Mouse (Mus musculus): ENCODE results near the gene Hcst.

DNA sequence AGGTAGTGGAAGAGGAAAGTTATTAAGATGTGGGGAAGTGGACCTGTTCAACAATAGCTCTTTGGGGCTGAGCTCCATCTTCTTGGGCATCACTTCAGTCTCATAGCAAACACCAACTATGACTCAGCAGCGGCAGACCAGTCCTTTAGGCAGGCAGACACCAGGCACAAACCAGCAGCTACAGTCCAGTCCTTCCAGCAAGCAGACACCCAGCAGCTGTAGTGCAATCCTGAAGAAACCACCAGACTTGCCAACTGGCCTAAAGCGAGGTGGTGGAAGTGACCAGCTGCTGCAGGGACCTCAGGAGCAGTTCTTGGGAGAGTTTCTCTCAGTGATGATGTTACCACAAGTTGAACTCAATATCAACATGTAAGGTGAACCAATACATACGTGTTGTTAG, 11.0 kb downstream of the Hcst start:
- no peak for TF ChIP-seq HCFC1 (IDR thresholded peaks at IDR 0.05; ENCODE audit: borderline replicate concordance, insufficient read depth, low read length)
- no peak for TF ChIP-seq ZC3H11A (IDR thresholded peaks at IDR 0.05; ENCODE audit: borderline replicate concordance, low read depth, low read length)
- no peak for TF ChIP-seq MAFK (IDR thresholded peaks at IDR 0.05; ENCODE audit: insufficient read depth, low read depth, low read length)
- TF ChIP-seq CHD2 (IDR thresholded peaks at IDR 0.05; ENCODE audit: low read depth, low read length): no peak
- no peak for TF ChIP-seq ZNF384 (IDR thresholded peaks at IDR 0.05; ENCODE audit: low read depth, low read length)

Data from ES-E14 (cell line).